Mouse (Mus musculus): ENCODE results near the gene Gm3238.

The Gm3238 gene

GRCm38 (mm10) chr10:77741924-77742688 lies 29.0 kb downstream of the Gm3238 start, which contains the start of gene Gm18596:
Gene Gm18596, minus strand, starts transcription at chr10:77742638.
- peak; percentile 25 for DNase-seq

- DNase-seq, result no peak
These were observed 32.2 kb downstream of the Gm3238 start for GRCm38 (mm10) chr10:77738929-77739328.

DNA sequence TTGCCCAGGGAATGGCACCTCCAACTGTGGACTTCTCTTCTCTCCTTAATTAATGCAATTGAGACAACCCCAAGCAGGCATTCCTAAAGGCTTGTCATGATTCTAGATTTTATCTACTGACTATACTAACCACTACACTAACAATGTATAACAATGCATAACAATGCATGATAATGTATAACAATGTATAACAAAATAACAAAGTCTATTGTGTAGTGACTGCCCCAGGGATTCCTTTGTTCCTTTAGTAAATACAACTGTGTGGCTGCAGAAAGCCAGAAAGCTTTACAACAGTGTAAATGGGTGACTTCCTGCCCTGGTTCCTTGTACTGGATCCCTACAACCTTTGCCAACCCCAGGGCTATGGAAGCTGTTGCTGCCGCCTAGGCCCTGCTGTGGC lies 35.2 kb downstream of the Gm3238 start:
- DNase-seq, result no peak

DNA sequence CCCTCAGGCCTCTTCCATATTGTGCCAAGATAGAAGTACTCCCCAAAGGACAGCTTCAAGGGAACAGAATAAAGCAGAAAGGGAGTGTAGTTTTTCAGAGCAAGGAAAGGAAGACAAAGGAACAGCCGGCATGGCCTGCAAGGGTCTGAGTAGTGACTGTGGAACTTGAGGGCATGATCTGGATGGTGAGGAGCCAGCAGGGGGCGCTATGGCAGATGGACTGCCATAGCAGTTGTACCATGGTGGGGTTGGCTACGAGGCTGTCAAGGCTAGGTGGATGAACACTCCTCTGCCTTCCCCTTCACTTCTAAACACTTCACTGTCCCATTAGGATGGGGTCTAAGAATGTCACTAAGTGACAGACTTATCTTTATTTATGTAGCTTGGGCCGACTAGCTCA lies 41.9 kb downstream of the Gm3238 start:
- no peak for DNase-seq

GRCm38 (mm10) chr10:77728280-77728679 lies 42.8 kb downstream of the Gm3238 start:
- no peak for DNase-seq

GRCm38 (mm10) chr10:77726186-77726585 lies 44.9 kb downstream of the Gm3238 start, which contains the start of gene Gm10100:
Gene Gm10100, plus strand, starts transcription at chr10:77726486.
- DNase-seq, result peak; percentile 7

GRCm38 (mm10) chr10:77724855-77725254 lies 46.3 kb downstream of the Gm3238 start:
- no peak for DNase-seq
